Mouse (Mus musculus) lung, postnatal 36 days (tissue): ENCODE measurements around the gene Rin3.

Experiments
- DNase-seq: peaks from one replicate; pipeline ENCODE4 v3.0.0; 2022; ENCODE audit warnings: mixed read lengths

The Rin3 gene

GRCm38 (mm10) chr12:102305069-102305836 is 22.4 kb downstream of the Rin3 start:
- DNase-seq = no peak

- DNase-seq = peak; percentile 72
Observed at GRCm38 (mm10) chr12:102308001-102308456, 25.2 kb downstream of the Rin3 start.

- DNase-seq = peak; percentile 88
Observed at GRCm38 (mm10) chr12:102308457-102309011, 25.7 kb downstream of the Rin3 start.

GRCm38 (mm10) chr12:102309099-102309799 is 26.4 kb downstream of the Rin3 start:
- no peak for DNase-seq

- no peak for DNase-seq
Observed at GRCm38 (mm10) chr12:102309800-102310195, 26.9 kb downstream of the Rin3 start.

- DNase-seq = no peak
Observed at GRCm38 (mm10) chr12:102310261-102310660, 27.4 kb downstream of the Rin3 start.

GRCm38 (mm10) chr12:102311454-102311853 is 28.6 kb downstream of the Rin3 start:
- DNase-seq = peak; percentile 64

- DNase-seq = peak; percentile 68
Observed at GRCm38 (mm10) chr12:102319150-102319549, 36.3 kb downstream of the Rin3 start.

GRCm38 (mm10) chr12:102319899-102320298 is 37.1 kb downstream of the Rin3 start:
- peak; percentile 84 for DNase-seq

GRCm38 (mm10) chr12:102320322-102320721 is 37.5 kb downstream of the Rin3 start:
- DNase-seq = no peak

- no peak for DNase-seq
Observed at GRCm38 (mm10) chr12:102321064-102321728, 38.3 kb downstream of the Rin3 start.

- DNase-seq = peak; percentile 73
Observed at GRCm38 (mm10) chr12:102321855-102322254, 39.0 kb downstream of the Rin3 start.

- peak; percentile 68 for DNase-seq
Observed at GRCm38 (mm10) chr12:102323392-102323791, 40.5 kb downstream of the Rin3 start.

- DNase-seq = no peak
Observed at GRCm38 (mm10) chr12:102324156-102324885, 41.5 kb downstream of the Rin3 start.

GRCm38 (mm10) chr12:102324886-102325220 is 42.0 kb downstream of the Rin3 start:
- DNase-seq = peak; percentile 79

GRCm38 (mm10) chr12:102326753-102327340 is 44.0 kb downstream of the Rin3 start:
- DNase-seq = no peak

- DNase-seq = peak; percentile 65
Observed at GRCm38 (mm10) chr12:102327525-102327924, 44.7 kb downstream of the Rin3 start.

- DNase-seq = peak; percentile 78
Observed at GRCm38 (mm10) chr12:102328090-102328489, 45.2 kb downstream of the Rin3 start.

- DNase-seq = no peak
Observed at GRCm38 (mm10) chr12:102330188-102330587, 47.3 kb downstream of the Rin3 start.

GRCm38 (mm10) chr12:102330731-102331130 is 47.9 kb downstream of the Rin3 start:
- no peak for DNase-seq

GRCm38 (mm10) chr12:102333101-102333500 is 50.3 kb downstream of the Rin3 start:
- DNase-seq = peak; percentile 26

GRCm38 (mm10) chr12:102339085-102339484 is 56.2 kb downstream of the Rin3 start:
- DNase-seq = peak; percentile 60
